Mouse (Mus musculus) mouse embryonic stem cell (cell line): ENCODE data around the gene Tpcn2.

ENCODE experiments used
- in situ Hi-C, 2 experiments: fragments of 300-500 bp; cut with MboI; formaldehyde crosslinking; loops; 1 replicate in 1 of 2; 3 replicates in 1 of 2; pipeline ENCODE4 v1.14.3; 2019 to 2020; ENCODE audit warnings: low sequenced_read_pairs in 2 of 2, low pct_unique_long_range_greater_than_20kb in 1 of 2, mixed read lengths in 1 of 2; ENCODE audit not compliant: unreplicated experiment in 1 of 2

Gene Tpcn2

GRCm38 (mm10) chr7:145301008-145301340 is 17.2 kb upstream of the Tpcn2 start:
- in situ Hi-C loops: no loop called here

DNA sequence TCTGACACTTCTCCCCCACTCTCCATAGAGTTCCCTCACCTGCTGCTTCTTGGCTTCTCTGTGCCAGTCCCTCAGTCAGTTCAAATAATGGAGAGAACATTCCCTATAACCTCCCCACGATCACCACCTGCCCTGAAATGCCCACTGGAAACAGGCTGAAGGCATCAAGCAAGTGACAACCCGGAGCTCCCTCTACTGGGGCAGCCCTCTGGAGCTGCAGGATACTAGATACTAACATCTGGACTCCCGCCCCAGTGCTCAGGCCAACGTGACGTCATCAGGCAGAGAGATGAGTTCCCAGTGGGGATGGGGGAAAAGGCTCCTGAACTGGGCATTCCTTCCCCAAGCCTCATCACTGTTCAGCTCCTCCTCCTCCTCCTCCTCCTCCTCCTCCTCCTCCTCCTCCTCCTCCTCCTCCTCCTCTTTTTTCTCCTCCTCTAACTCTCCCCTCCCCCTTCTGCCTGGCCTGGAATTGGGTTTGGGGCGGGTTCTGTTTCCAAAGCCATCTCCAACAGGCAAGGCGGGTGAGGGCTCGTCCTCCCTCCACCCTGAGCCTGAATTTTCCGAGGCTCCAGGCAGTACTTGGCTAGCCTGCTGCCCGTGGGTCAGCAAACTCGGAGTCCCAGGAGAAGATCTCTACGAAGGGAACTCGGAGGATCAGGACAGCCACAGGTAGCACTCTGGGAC is 16.7 kb upstream of the Tpcn2 start, which contains the start of gene Mrgprf:
Gene Mrgprf, plus strand, starts transcription at position 508 of the 687 bp plus-strand sequence.
- in situ Hi-C loops: no loop called here

- in situ Hi-C loops: no loop called here
Observed at GRCm38 (mm10) chr7:145299562-145300320, 15.9 kb upstream of the Tpcn2 start.

- in situ Hi-C loops: no loop called here
Observed at GRCm38 (mm10) chr7:145298666-145299490, 15.1 kb upstream of the Tpcn2 start.

DNA sequence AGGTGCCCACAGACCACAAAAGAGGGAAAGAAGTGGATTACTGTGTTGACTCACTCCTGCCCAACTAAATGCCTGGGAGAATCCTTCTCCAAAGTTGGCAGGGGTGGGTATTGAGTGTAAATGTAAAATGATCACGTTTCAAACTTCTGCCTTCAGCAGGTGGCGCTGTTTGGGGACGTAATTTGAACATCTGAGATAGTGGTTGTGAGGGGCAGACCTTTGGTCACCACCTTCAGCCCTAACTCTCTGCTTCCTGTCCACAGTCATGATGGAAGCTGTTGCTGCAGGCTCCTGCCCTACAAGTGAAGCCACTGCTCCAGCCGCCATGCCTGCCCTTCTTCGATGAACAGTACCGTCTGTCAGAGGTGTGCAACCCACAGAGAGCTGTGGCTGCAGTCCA is 10.0 kb upstream of the Tpcn2 start:
- in situ Hi-C loops: no loop called here

DNA sequence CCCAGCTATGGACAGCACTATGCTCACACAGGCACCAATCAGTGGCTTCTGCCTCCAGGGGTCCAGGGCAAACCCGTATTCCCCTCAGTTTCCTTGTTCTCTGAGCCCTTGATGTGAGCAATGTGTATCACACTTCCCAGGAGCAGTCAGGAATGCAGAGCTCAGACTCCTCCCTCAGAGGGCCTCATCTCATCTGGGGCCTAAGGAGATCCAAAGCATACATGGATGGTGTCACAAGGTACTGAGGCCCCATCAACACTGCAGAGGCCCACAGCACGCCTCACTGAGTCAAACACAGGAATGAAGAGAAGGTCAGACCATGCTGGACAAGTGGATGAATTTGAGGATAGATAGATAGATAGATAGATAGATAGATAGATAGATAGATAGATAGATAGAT is 8.9 kb upstream of the Tpcn2 start:
- in situ Hi-C loops: no loop called here

DNA sequence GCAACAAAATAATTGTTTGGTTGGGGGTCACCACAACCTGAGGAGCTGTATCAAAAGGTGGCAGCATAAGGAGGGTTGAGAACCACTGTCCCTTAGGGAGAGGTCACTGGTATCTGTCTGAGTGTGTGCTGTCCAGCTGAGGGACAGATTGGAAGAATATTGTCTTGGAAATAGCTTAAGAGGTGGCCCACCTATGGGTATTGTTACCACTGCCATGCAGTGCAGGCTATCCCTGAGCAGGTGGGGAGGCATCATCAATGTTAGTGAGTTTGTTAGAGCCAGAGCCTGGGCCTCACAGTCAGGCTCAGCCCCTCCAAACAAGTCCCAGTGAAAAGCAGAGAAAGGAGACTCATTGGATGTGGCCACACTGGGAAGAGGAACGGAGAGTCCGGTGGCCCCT is 8.0 kb upstream of the Tpcn2 start:
- in situ Hi-C loops: no loop called here

DNA sequence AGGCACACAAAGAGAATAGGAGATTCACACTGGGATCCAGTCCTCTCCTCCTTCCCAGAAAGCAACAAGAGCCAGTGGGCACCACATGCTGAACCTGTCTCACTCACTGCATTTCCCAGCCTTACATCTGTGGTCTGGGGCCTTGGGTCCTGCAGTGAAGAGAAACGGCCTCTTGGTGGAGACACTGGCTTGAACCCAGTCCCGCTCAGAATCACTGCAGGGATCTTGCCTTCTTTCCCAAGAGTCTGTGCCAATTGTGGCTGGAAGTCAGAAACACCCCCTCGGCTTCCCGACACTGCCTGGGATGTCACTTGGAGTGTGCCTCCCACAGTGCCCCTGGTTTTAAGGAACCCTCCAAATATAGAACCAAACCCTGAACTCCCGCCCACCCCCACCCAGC is 5.5 kb upstream of the Tpcn2 start:
- in situ Hi-C loops: no loop called here

- in situ Hi-C loops: no loop called here
Observed at GRCm38 (mm10) chr7:145287410-145287809, 3.6 kb upstream of the Tpcn2 start.

- in situ Hi-C loops: no loop called here
Observed at GRCm38 (mm10) chr7:145285476-145285875, 1.7 kb upstream of the Tpcn2 start.

DNA sequence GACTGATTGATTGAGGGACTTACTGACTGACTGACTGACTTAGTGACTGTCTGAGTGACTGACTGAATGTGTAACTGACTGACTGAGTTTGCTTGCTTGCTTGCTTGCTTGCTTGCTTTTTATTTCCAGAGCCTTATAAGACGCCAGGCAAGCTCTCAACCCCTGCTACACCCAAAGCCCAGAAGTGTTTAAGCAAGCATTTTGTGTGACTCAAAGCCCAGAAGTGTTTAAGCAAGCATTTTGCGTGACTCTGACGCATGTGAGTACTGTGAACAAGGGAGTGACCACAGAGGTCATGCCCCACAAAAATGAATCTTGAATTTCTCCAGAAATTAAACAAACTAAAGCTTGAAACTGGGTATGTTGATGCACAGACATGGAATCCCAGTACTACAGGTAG is 482 bp upstream of the Tpcn2 start:
- in situ Hi-C loops: no loop called here

DNA sequence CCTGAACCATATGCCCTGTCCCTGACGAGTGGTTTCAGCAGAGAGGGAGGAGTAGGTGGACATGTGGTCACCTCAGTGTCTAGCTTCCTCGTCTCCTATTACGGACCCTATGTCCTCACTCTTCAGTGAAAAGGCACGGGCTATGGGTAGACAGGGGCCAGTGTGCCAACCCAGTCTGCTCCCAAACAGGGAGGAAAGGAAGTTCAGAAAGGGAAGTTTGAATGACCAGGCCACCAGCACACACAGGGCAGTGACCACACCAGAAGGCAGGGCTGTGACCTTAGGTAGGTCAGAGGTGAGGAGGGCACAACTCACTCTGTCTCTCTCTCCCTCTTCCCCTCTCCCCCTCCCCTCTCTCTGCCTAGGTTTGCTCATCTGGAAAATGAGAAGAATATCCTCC is 770 bp downstream of the Tpcn2 start:
- in situ Hi-C loops: no loop called here

- in situ Hi-C loops: no loop called here
Observed at GRCm38 (mm10) chr7:145281396-145281795, 2.4 kb downstream of the Tpcn2 start.

DNA sequence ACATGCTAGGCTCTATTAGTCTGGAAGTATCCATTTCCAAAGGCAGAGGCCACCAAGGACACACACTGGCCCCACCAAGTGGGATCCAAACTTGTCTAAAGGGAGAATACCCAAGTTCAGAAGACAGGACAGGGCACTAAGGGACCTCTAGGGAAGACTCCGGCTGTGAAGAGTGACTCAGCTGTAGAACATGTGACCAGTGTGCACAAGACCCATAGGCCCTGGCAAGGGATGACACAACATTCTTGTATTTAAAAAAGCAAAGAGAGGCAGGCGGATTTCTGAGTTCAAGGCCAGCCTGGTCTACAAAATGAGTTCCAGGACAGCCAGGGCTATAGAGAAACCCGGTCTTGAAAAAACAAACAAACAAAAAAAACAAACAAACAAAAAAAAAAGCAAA is 8.3 kb downstream of the Tpcn2 start:
- in situ Hi-C loops: no loop called here

- in situ Hi-C loops: no loop called here
Observed at GRCm38 (mm10) chr7:145270955-145271354, 12.9 kb downstream of the Tpcn2 start.

DNA sequence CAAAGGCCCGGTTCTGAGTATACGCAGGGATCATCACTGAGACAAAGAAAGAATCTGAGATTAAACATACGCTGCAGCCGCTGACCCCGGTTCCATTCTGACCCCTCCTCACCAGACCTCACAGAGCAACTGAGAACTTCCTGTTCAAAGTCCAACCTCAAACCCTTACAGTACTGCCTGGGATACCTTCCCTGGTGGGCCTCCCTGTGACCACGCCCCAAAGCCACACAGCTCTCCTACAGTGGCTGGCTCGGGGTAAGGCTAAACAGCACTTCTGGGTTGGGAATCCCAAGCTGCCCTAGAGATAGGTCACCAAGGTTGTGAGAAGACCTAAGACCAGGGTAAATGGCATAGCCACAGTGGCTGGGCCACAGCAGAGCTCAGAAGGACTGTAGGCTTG is 14.9 kb downstream of the Tpcn2 start:
- in situ Hi-C loops: no loop called here

- in situ Hi-C loops: no loop called here
Observed at GRCm38 (mm10) chr7:145266011-145266410, 17.8 kb downstream of the Tpcn2 start.

- in situ Hi-C loops: no loop called here
Observed at GRCm38 (mm10) chr7:145264202-145264601, 19.6 kb downstream of the Tpcn2 start.

GRCm38 (mm10) chr7:145256092-145256491 is 27.7 kb downstream of the Tpcn2 start:
- in situ Hi-C loops: no loop called here
